Mouse (Mus musculus) CH12F3 (cell line): ENCODE results near the gene Olfr1392.
"Not testable (repeated sequence)": the region's sequence is repeated elsewhere in the genome, so short reads cannot be mapped to it uniquely, and the experiment has no call there.

Source experiments
- in situ Hi-C: fragments of 300-500 bp; cut with MboI; formaldehyde crosslinking; loops from 2 replicates; pipeline ENCODE4 v1.14.3; 2020; ENCODE audit warnings: low sequenced_read_pairs

Olfr1392 gene

GRCm38 (mm10) chr11:49284982-49285381, at the start of gene Olfr1392:
Gene Olfr1392, plus strand, starts transcription at chr11:49285282.
- in situ Hi-C loops, result not testable (repeated sequence)

- in situ Hi-C loops, result no loop called here
Observed at GRCm38 (mm10) chr11:49235459-49236207, 49.4 kb upstream of the Olfr1392 start.

GRCm38 (mm10) chr11:49236891-49237290, 48.2 kb upstream of the Olfr1392 start:
- in situ Hi-C loops, result no loop called here

- in situ Hi-C loops, result no loop called here
Observed at GRCm38 (mm10) chr11:49237532-49237931, 47.5 kb upstream of the Olfr1392 start.

GRCm38 (mm10) chr11:49240310-49240709, 44.8 kb upstream of the Olfr1392 start:
- in situ Hi-C loops, result no loop called here

GRCm38 (mm10) chr11:49240874-49241273, 44.2 kb upstream of the Olfr1392 start:
- in situ Hi-C loops, result no loop called here

GRCm38 (mm10) chr11:49241471-49241870, 43.6 kb upstream of the Olfr1392 start:
- in situ Hi-C loops, result no loop called here

GRCm38 (mm10) chr11:49242944-49243626, 42.0 kb upstream of the Olfr1392 start:
- in situ Hi-C loops, result no loop called here

GRCm38 (mm10) chr11:49243727-49244594, 41.1 kb upstream of the Olfr1392 start, which contains the start of gene Mgat1:
Gene Mgat1, plus strand, starts transcription at chr11:49244191.
- in situ Hi-C loops, result no loop called here

- in situ Hi-C loops, result no loop called here
Observed at GRCm38 (mm10) chr11:49244595-49244930, 40.5 kb upstream of the Olfr1392 start.

GRCm38 (mm10) chr11:49245176-49245575, 39.9 kb upstream of the Olfr1392 start:
- in situ Hi-C loops, result no loop called here

- in situ Hi-C loops, result no loop called here
Observed at GRCm38 (mm10) chr11:49245634-49246415, 39.3 kb upstream of the Olfr1392 start.

- in situ Hi-C loops, result no loop called here
Observed at GRCm38 (mm10) chr11:49246523-49246922, 38.6 kb upstream of the Olfr1392 start.

GRCm38 (mm10) chr11:49247255-49247654, 37.8 kb upstream of the Olfr1392 start:
- in situ Hi-C loops, result no loop called here

- in situ Hi-C loops, result no loop called here
Observed at GRCm38 (mm10) chr11:49248226-49248973, 36.7 kb upstream of the Olfr1392 start.

- in situ Hi-C loops, result no loop called here
Observed at GRCm38 (mm10) chr11:49248974-49249700, 35.9 kb upstream of the Olfr1392 start.

GRCm38 (mm10) chr11:49249811-49250421, 35.2 kb upstream of the Olfr1392 start:
- in situ Hi-C loops, result loop anchor here (25.0 kb wide), 2 partner anchors 138 to 388 kb away; partner anchors contain the start of genes Irgm1 and Olfr1396
